Mouse (Mus musculus) liver, adult 2 months (tissue): ENCODE data around the gene Bach2.

ENCODE experiments used
- CTCF ChIP-seq: fragments of 200-500 bp; IDR thresholded peaks from 2 replicates; pipeline ENCODE4 v1.5.1; 2011; ENCODE audit warnings: low read depth, low read length, control low read depth
- POLR2A ChIP-seq: fragments of 200-500 bp; IDR thresholded peaks from 2 replicates; pipeline ENCODE4 v1.6.1; 2011; ENCODE audit warnings: low read length, control low read depth; ENCODE audit not compliant: insufficient read depth; ENCODE audit errors: extremely low read depth

DNA sequence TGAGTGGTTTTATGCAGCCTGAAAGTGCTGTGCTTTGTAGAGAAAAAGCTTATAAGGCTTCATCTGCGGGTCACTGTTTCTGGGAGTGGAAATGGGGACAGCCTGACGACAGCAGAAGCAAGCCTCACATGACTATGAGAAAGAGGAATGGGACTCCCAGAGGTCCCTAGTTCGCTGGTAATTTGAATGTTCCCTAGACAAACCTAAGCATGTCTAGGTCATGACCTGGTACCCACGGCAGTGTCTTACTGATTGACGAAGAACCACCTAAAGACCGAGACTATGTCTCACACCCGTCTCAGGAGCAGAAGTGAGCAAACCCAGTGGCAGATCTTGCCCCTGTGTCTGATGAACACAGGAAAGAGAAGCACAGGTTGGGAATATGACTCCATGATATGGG is 325.8 kb downstream of the Bach2 start:
- TF ChIP-seq CTCF (no peak), POLR2A (no peak)
